Mouse (Mus musculus): ENCODE measurements around the gene Sfn.
"Not testable (repeated sequence)": the region's sequence is repeated elsewhere in the genome, so short reads cannot be mapped to it uniquely, and the experiment has no call there.

The Sfn gene

DNA sequence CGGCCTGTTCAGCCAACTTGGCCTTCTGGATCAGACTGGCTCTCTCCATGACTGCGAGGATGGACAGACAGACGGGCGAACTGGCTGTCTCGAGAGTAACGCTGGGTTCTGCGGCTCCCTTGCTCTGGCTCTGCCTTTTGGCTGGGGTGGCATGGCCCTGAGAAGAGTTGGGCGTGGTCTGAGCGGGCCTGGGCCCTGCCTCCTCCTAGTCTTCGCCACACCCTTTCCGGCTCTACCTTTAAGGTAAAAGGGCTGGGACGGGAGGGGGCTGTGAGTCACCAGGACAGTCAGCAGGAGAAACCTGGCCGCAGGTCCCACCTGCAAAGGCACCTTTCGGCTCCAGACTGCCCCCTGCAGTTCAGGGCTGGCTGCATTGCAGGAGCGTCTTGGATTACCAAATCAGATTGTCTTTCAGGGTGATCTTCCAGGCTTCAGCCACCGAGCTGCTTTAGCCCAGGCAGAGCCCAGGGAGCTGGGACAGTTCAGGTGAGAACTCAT is at the start of gene Sfn:
Gene Sfn, minus strand, starts transcription at position 448 of the 498 bp plus-strand sequence.
- DNase-seq (ENCODE audit: low read depth): no peak

DNA sequence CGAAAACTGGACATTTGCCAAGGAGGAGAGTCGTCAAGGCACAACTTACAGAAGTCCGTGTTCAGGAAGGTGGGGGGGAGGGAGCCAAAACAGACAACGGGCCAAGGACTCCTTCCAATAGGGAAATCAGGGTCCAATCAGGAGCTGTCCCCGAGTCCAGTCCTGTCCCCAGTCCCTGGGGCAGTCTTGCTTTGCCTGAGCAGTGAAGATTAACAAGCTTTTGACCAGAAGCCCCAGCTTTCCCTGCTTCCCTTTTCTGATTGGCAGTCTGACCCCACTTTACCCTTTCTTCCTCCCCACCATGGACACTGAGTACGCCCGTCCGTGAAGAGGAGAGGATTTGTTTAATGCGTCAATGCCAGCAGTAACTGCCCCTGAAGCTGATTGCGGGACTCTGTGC is 49.5 kb upstream of the Sfn start:
- no peak for DNase-seq (ENCODE audit: low read depth)

DNA sequence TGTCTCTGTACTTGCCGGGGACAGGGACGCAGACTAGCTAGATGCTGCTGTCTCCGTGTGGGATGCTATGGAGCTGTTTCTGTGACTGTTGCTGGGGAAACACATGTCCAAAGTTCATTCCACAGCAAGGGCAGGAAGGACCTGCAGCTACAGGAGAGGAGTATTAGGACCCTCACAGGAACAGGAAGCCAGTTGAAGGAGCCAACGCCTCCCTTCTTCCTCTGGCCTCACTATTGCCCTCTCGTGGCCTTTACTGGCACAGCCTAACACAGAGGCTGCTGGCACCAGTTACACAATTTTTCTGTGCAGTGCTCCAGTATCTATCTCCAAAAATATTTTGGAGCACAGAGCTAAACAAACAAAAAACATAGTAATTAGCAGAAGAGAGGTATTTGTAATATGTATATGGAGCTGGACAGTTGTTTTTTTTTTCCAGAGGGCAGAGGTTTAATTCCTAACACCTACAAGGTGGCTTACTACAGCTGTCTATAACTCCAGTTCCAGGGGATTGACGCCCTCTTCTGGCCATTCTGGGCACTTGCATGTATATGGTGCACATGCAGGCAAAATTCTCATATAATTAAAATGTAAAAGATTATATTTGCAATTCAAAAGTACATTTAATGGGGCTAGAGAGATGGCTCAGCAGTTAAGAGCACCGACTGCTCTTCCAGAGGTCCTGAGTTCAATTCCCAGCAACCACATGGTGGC is 48.2 kb upstream of the Sfn start, which contains the start of gene Zdhhc18:
Gene Zdhhc18, minus strand, starts transcription at position 166 of the 711 bp plus-strand sequence.
- peak; percentile 78 for DNase-seq (ENCODE audit: low read depth)

DNA sequence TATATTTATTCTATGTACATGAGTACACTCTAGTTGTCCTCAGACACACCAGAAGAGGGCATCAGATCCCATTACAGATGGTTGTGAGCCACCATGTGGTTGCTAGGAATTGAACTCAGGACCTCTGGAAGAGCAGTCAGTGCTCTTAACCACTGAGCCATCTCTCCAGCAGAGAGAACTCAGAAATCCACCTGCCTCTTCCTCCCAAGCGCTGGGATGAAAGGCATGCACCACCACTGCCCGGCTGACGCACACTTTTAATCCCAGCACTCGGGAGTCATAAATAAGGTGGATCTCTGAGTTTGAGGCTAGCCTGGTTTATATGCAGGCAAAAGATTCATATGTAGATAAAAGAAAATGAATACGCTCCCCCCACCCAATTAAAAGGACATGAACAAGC is 47.5 kb upstream of the Sfn start:
- DNase-seq (ENCODE audit: low read depth): not testable (repeated sequence)

DNA sequence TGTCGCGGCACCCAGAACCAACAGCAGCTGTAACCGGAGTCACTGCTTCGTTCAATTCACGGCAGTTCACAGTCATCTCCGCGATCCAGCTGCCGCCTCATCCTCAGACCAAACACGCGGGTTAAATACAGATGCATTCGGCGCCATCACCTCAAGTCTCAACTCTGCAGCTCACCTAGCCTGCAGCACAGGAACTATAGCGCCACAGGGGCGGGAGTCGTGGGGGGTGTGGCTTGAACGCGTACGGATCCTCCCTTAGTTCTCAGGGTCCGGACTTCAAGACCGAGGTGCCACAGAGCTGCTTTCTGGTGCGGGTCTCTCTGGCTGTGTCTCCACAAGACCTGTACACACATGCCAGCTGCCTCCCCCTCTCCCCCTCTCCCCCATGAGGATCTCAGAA is 43.7 kb upstream of the Sfn start:
- DNase-seq (ENCODE audit: low read depth): no peak

DNA sequence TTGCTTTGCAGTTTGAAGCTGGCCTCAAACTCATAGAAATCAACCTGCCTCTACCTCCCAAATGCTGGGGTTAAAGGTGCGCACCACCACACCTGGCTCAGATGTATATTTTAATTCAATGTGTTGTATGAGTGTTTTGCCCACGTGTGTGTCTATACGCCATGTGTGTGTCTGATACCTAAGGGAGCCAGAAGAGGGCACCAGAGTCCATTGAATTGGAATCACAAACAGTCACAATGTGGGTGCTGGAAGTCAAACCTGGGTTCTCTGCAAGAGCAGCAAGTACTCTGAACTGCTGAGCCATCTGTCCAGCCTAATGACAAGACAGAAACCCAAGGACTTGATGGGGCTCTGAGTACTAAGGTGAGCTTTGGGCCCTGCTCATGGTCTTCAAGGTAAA is 43.2 kb upstream of the Sfn start:
- DNase-seq (ENCODE audit: low read depth): no peak

DNA sequence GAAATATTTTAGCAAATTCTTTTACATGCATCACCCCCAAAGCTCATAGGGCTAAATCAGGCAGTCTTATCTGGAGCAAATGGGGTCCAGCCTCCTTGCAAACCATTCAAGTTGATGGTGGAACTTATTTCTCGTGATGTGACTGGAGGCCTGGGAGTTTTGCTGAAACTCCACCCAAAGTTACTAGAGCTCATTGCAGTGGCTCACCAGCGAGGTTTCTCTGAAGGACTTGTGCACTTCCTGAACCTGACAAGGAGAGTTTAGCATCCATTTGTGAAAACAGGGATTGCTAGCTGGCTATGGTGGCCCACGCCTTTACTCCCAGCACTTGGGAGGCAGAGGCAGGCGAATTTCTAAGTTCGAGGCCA is 32.1 kb upstream of the Sfn start:
- DNase-seq (ENCODE audit: low read depth): no peak

DNA sequence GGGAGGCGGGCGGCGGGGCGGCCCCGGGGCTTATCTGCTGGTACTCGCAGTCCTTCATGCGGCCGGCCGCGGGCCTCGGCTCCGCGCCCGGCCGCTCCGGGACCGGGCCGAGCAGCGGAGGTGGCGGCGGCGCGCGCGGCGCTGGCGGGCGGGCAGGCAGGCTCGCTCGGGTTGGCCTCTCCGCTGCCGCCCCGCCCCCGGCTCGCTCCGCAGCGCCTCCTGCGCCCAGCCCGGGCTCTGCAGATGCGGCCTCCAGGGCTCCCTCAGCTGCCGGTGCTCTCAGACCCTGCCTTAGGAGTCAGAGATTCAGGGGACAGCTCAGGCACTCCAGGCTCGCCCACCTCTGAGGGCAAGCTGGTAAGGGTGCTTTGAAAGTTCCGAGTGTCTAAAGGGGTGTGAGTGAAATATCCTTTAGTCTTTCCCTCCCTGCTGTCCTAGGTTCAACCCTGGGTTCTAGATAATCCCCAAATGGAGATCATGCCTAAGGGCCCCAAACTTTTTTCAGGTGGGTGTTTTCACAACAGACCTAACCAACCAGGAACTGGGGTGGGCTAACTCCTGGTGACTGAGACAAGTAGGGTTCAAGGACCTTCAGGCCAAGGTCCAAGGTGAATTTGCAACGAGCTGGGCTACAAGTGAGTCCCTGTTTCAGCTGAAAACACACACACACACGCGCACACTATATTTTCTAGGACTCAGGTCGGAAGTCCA is 31.5 kb upstream of the Sfn start:
- DNase-seq (ENCODE audit: low read depth): peak; percentile 88

DNA sequence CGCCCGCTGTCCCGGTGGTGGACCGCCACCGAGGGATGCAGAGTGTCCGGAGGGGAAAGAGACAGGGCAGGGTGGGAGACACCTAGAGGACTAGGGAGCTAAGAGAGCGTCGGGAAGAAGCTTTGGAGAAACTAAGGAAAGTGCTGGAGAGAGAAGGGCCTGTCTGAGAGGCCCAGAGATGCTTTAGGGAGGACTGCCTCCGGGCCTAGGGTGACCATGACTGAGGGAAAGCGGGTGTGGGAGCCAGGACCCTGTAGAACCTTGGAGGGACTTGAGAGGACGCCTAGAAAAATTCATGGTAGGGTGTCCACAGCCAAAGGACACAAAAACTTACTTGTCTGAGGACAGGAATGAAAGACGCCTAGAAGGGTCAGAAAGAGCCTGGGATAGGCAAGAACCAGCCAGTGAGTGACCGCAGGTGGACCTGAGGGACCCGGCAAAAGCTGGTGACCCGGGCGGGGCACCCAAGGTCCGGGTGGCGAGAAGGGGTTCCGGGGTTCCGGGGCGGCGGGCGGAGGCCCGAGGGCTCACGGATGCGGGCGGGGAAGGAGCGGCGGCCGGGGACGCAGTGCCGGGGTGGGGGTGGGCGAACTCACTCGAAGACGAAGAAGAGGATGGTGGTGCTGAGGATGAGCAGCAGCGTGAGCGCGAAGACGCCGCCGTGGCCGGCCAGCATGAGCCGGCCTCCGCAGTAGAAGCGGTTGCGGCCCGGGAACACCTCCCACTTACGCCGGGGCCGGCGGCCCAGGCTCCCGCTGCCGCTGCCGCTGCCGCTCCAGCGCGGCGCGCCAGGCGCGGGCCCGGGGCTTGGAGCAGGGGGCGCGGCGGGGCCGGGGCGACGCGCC is 30.7 kb upstream of the Sfn start:
- peak; percentile 25 for DNase-seq (ENCODE audit: low read depth)

DNA sequence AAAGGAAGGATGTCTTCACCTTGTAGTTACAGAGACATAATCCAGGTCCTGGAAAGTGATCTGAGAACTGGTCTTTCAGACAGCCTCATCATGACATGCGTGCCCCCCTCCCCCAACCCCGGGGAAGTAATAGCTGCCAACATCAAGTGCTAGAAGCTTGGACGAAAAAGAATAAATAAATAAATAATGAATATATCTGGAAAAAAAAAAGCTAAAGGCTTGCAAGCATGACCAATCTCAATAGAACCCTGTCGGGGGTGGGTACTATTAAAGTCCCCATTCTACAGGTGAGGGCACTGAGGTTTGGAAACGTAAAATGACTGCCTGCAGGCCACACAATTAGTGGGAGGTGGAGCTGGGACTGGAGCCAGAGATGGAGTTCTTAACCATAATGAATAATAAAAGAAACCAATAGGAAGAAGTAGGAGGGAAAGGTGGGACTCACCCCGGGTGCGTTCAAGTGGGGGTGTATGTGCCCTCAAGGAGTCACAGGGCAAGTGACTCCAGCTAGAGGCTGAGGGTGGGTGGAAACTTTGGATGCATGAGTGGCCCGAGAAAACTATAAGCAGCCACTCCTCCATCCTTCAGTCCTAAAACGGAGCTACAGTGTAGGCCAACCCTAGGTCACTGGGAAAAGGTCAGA is 29.9 kb upstream of the Sfn start:
- peak; percentile 32 for DNase-seq (ENCODE audit: low read depth)

DNA sequence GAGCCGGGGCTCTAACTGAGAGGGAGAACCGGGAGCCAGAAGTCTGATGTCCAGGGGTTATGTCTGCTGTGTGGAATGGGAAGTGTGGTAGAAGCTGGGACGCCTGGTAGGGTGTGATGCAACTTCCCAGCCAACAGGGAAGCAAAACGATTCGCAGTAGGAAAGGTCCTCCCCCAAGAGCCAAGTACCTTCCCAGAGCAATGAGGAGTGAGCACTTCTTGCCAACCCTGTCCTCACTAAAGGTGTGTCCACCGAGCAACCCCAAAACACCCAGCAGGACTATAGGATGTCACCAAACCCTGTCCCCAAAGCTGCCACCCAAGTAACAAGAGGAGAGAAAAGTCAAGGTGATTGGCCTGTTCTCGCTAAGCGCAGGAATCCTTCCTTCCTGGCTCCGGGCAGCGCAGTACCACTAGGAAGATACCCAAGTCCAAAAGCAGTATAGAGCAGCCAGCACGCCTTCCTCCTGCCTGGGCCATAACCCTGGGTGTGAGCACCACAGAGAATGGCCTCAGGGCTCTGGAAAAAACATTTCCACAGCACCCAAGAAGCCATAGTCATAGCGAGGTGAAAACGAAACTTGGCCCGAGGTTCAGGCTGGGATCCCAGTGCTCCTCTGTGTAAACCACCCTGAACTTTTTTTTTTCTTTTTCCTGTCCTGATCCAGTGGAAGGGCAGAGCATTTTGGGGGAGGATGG is 29.3 kb upstream of the Sfn start:
- DNase-seq (ENCODE audit: low read depth): peak; percentile 58

DNA sequence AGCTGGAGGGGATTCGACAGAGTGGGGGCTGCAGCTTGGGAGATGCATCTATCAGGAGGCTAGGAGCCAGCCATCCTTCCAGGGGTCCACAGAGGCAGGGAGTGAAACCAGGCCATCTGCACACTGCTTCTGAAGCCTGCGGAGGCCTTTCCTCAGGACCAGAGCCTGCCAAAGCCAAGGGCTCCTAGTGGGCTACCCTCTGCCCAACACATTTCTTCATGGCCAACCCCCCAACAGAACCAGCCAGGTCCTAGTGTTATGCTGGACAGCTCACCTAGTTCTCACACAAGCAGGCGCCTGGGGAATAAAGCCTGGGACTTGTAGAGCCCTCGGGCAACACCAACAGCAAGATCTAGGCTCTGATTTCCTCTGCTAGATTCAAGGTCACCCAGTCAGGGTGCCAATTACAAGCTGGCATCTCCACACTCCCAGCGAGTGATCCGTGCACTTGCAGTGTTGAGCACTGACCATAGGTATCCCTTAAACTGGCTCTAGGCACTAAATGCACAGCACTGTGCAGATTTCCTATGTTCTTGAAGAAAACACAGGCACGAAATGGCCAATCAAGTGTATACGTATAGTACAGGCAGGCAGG is 28.5 kb upstream of the Sfn start:
- DNase-seq (ENCODE audit: low read depth): no peak

DNA sequence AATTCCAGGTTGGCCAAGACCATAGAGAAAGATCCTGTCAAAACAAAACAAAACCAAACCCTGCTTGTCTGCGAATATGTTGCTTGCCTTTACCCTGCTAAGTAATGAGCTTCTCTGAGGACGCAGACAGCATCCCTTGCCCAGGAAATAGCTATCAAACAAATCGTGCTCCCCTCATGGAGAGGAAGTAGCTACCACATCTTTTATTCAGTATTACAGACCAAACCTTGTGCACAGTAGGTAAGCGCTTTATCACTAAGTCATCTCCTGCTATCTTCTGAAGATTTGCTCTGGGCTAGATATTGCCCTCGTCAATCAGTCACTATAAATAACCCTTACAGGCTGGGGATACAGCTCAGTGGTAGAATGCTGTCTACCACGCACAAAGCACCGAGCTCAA is 27.2 kb upstream of the Sfn start:
- no peak for DNase-seq (ENCODE audit: low read depth)

DNA sequence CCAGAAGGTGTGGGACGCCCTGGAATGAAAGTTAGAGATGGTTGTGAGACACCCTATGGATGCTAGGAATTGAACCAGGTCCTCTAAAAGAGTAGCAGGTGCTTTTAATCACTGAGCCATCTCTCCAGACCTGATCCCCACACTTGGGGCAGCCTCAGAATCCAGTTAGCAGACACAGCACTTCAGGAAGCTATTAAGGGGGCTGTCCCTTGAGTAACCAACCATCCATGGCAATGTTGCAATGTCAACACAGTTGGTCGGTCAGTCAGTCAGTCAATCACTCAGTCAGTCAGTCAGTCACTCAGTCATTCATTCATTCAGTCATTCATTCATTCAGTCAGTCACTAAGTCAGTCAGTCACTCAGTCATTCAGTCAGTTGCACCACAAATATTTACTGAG is 26.5 kb upstream of the Sfn start:
- no peak for DNase-seq (ENCODE audit: low read depth)

DNA sequence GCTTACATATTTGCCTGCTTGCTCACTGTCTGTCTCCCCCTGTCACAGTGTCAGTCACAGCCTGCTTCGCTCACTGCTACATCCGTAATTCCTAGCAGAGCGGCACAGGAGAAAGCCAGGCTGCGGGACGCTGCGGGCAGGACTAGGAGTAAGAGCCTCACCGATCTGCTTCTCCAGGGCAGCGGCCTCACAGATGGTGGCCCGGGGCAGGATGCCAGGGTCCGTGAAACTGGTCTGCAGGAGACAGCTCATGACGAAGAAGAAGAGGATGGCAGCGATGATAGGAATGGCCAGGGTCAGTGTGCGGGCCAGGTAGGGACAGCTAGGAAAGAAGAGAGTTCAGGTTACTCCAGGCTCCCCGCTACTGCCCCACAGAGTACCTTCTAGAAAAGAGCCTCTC is 25.1 kb upstream of the Sfn start:
- no peak for DNase-seq (ENCODE audit: low read depth)

DNA sequence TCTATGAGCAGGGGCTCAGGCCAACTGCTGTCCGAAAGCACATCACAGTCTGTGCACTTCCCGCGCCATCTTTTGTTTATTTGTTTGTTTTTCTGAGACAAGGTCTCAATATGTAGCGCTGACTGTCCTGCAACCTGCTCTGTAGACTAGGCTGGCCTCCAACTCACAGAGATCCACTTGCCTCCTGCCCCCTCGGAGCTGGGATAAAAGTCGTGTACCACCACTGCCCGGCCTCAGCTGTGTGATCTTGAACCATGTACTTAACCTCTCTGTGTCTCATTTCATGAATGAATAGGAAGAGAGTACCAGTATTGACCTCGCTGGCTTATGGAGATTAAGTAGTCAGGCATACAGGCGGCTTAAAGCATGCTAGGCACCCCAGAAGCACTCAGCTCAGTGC is 24.7 kb upstream of the Sfn start:
- no peak for DNase-seq (ENCODE audit: low read depth)

DNA sequence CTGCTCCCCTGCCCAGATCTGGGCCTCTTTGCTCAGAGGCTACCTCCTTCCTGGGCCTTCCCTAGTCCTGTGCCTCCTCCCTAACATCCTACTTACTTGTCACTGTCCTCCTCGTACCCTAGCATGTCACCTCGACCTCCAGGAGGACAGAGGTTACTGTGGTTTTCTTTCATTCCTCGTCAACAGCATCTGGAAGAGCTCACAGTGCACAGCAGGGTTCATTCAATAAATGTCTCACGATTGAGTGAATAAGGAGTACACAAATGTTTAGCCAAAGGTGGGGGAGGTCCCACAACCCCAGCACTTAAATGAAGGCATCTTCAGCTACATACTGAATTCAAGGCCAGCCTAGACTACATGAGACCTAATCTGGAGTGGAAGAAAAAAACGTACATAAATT is 24.3 kb upstream of the Sfn start:
- DNase-seq (ENCODE audit: low read depth): no peak

DNA sequence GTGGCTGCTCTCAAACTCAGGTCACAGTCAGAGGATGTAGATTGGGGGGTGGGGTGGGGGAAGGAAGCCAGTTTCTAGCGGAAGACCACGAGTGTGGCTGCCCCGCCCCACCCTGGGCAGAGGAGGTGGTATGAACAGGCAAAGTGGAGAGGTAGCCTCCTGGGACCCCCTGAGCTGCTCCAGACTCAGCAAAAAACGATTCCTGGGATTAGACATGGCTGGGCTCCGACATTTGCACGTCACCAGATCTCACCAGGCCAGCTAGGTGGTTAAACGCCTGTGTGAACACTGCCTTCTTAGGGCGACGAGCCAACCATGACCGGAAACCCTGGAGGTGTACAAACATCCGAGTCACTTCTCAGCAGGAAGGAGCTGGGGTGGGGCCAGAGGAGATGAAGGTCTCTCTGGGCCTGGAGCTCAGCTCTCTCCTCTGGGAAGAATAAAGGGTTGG is 23.7 kb upstream of the Sfn start:
- peak; percentile 55 for DNase-seq (ENCODE audit: low read depth)

DNA sequence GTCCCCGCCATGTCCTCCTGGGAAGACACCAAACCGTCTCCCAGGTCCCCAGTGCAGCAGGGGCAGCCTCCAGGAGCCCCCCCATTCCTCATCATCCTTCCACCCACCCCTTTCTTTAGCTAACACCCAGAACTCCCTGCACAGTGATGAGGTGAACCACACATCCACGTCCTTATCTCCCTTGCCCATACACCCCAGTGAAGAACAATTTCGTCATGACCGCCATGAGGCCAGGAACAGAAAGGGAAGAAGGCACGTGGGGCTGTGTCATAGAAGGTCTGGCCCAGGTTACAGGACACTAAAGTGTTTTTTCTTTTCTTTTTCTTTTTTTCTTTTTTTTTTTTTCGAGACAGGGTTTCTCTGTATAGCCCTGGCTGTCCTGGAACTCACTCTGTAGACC is 22.9 kb upstream of the Sfn start:
- DNase-seq (ENCODE audit: low read depth): no peak

DNA sequence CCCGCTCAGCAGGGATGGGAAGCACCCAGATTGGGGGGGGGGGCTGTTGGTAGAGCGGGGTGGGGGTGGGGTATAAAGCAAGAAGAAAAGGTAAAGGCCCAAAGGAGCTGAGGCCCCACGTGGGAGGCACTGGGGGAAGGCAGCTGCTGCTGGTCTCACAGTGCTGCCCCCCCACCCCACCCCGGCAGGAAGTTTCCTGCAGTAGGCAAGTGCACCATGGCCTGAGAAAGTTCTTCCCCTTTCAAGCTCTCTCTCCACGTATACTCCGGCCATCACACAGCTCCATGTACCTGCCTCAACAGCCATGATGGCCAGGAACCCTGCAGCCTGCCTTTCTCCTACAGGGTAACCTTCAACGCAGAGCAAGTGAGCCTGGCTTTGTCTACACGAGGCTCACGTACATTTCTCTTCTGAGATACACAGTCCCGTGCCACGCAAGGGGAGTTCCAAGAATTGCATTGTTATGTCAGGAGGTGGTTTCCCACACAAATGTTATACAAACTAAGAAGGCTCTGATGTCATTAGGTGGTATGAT is 20.3 kb upstream of the Sfn start:
- no peak for DNase-seq (ENCODE audit: low read depth)

DNA sequence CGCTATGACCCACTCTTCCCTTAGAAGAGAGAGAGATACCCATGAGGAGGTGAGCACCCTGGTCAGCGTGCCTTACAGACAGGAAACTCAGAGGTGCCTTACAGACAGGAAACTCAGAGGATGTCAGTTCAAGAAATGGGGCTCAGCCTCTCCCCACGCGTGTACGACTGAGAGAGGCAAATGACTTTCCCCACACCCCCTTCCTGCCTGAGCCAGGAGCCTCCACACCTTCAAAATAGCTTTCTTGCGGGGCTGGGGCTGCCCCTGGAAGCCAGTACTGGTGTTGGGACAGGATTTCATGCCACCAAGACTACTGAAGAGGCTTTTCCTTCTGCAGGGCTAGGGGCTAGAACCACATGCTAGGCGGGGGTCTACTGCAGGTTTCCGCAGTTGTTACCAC is 18.7 kb upstream of the Sfn start:
- no peak for DNase-seq (ENCODE audit: low read depth)
